Mouse (Mus musculus): ENCODE measurements around the gene Rab6b. TPM values are rescaled to one million over a fixed set of nuclear protein-coding genes. Genes with fewer than 3 reads are reported as not detected.

The Rab6b gene
- total RNA-seq, 1 experiment = 0.98 TPM

DNA sequence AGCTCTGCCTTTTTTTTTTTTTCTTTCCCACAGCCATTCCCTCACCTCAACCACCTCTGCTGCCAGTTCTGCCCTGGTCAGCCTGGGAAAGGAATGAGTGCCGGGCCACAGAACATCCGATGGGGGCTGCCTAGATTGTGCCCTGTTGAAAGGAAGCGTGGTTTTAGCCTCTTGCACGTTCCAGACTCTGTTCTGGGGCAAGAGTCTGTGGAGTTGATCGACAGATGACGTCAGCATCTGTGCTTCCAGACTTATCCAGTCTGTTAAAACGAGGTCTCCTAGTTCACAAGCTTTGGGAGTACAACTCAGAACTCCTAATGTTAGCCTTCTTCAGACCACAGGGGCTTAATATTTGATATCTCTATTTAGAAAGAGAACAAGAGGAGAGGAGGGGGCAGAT is 122.5 kb downstream of the Rab6b start:
- Histone ChIP-seq H3K9ac (ENCODE audit: insufficient read depth, low read depth, low read length, poor library complexity, severe bottlenecking) (no peak overlapping the region), H3K27ac (ENCODE audit: insufficient read depth, low read depth, low read length, poor library complexity, severe bottlenecking) (no peak overlapping the region)

DNA sequence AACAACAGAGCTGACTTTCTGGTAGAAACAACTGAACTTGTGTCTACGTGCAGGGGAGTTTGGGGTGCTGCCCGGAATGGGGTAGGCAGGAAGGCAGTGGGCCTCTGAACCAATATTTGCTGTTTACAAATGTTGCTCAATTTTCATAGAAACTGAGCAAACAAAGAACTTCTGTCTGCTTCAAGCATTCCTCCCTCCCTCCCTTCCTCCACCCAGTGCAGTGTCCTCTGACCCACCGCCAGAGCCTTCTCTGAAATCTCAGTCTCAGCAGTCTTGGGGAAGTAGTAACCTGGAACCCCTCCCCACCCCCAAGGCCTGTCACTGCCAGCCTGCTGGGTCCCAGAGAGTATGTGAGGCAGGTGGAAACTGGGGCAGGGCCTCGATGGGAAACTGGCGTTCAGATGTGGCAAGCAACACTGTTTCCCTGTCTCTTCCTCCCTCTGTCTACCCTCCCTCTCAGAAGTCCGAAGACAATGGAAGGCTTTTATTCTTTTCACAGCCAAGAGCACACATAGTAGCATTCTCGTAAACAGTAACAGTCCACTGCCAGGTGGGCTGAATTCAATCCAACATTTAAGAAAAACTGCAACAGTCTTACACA is 123.1 kb downstream of the Rab6b start:
- H3K4me3 ChIP-seq (ENCODE audit: insufficient read depth in 1 of 2, low read depth in 1 of 2, low read length in 2 of 2, poor library complexity in 1 of 2, severe bottlenecking in 1 of 2) = no peak overlapping the region
- TF ChIP-seq MAFK (IDR thresholded peaks at IDR 0.05; ENCODE audit: insufficient read depth, low read depth, low read length) = no peak
- H3K36me3 ChIP-seq (ENCODE audit: control insufficient read depth, insufficient read depth, low read length, poor library complexity, severe bottlenecking) = no peaks in the 10 kb centered on the region
- in situ Hi-C loops (cut with MboI; ENCODE audit: low sequenced_read_pairs in 2 of 2, unreplicated experiment in 2 of 2) = no loop called here
- no peak for DNase-seq (ENCODE audit: low read depth, low spot score)
- peaks cover 0 to 6% of the 10 kb centered on the region in 2 experiments; a peak in 1 of 4 replicates for H3K4me1 ChIP-seq (ENCODE audit: control insufficient read depth in 2 of 2, insufficient read depth in 2 of 2, low read length in 2 of 2, poor library complexity in 1 of 2)
- no peak overlapping the region for H3K27ac ChIP-seq (ENCODE audit: insufficient read depth, low read depth, low read length, poor library complexity, severe bottlenecking)
- H3K9ac ChIP-seq (ENCODE audit: insufficient read depth, low read depth, low read length, poor library complexity, severe bottlenecking) = no peak overlapping the region
- H3K9me3 ChIP-seq (ENCODE audit: control insufficient read depth, insufficient read depth, low read depth, low read length) = no peaks in the 10 kb centered on the region

More for the DNA sequence above, 122.5 kb downstream of the Rab6b start:
- no peak for DNase-seq (ENCODE audit: low read depth, low spot score)
- H3K9me3 ChIP-seq (ENCODE audit: control insufficient read depth, insufficient read depth, low read depth, low read length) = no peaks in the 10 kb centered on the region
- in situ Hi-C loops (cut with MboI; ENCODE audit: low sequenced_read_pairs in 2 of 2, unreplicated experiment in 2 of 2) = no loop called here
- TF ChIP-seq ZC3H11A (IDR thresholded peaks at IDR 0.05; ENCODE audit: borderline replicate concordance, low read depth, low read length) = no peak
- TF ChIP-seq ZNF384 (IDR thresholded peaks at IDR 0.05; ENCODE audit: low read depth, low read length) = no peak
- no peak for TF ChIP-seq MAFK (IDR thresholded peaks at IDR 0.05; ENCODE audit: insufficient read depth, low read depth, low read length)
- TF ChIP-seq CHD2 (IDR thresholded peaks at IDR 0.05; ENCODE audit: low read depth, low read length) = no peak
- no peak for TF ChIP-seq HCFC1 (IDR thresholded peaks at IDR 0.05; ENCODE audit: borderline replicate concordance, insufficient read depth, low read length)
- H3K4me3 ChIP-seq (ENCODE audit: insufficient read depth in 1 of 2, low read depth in 1 of 2, low read length in 2 of 2, poor library complexity in 1 of 2, severe bottlenecking in 1 of 2) = no peak overlapping the region
- peaks cover 0 to 11% of the 10 kb centered on the region in 2 experiments; a peak in 1 of 4 replicates for H3K4me1 ChIP-seq (ENCODE audit: control insufficient read depth in 2 of 2, insufficient read depth in 2 of 2, low read length in 2 of 2, poor library complexity in 1 of 2)
- no peaks in the 10 kb centered on the region for H3K36me3 ChIP-seq (ENCODE audit: control insufficient read depth, insufficient read depth, low read length, poor library complexity, severe bottlenecking)

Other genes starting within 250 kb of the Rab6b start
- 1.1 and 2.2 TPM in 2 replicates for gene Slco2a1, start 123.1 kb upstream of the Rab6b start, total RNA-seq (2012; rRNA removed)
- 75.5 and 93.1 TPM in 2 replicates for gene Srprb, start 90.3 kb downstream of the Rab6b start, total RNA-seq (2012; rRNA removed)
- gene Gm20425, start 118.5 kb downstream of the Rab6b start, total RNA-seq (2012; rRNA removed) = 0.04 and 2.0 TPM in 2 replicates
- gene Trf, start 118.7 kb downstream of the Rab6b start, total RNA-seq (2012; rRNA removed) = 9.6 and 11.9 TPM in 2 replicates
- 2.1 and 3.1 TPM in 2 replicates for gene 1300017J02Rik, start 193.3 kb downstream of the Rab6b start, total RNA-seq (2012; rRNA removed)
- 104 and 120 TPM in 2 replicates for gene Topbp1, start 193.4 kb downstream of the Rab6b start, total RNA-seq (2012; rRNA removed)

Measured in ES-E14 (cell line).